Mouse (Mus musculus): ENCODE results near the gene Calb2. TPM values are rescaled to one million over a fixed set of nuclear protein-coding genes. Genes with fewer than 3 reads are reported as not detected.

Calb2 gene
- polyA plus RNA-seq, 1 experiment from 2014 or later = not detected

DNA sequence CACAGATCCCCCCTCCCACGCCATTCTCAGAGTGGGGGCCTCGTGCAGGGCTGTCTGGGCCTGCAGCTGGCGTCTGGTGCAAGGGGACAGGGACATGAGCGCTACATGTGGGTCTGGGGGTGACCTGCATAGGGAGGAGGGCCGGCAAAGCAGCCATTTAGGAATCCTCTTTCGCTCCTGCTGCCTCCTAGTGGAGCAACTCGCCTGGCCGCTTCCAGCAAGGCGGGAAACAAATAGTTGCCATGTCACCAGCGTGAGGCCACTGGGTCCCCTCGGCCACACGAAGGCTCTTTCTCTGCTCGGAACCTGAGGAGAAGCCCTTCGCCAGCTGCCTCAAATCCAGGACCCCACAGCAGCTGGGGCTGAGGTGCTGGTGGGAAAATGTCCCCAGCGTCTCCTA is 66.3 kb downstream of the Calb2 start:
- Histone ChIP-seq H3K4me1 (ENCODE audit: control insufficient read depth, insufficient read depth, low read length) (no peaks in the 10 kb centered on the region), H3K9me3 (ENCODE audit: control insufficient read depth, low read depth, low read length) (no peaks in the 10 kb centered on the region), H3K27ac (ENCODE audit: low read length) (no peak overlapping the region), H3K36me3 (ENCODE audit: control insufficient read depth, insufficient read depth, low read length) (no peaks in the 10 kb centered on the region), H3K9ac (replicated peaks; ENCODE audit: low read depth, low read length) (no peak overlapping the region), H3K4me3 (ENCODE audit: low read depth, low read length) (no peak overlapping the region), H3K4me2 (replicated peaks; ENCODE audit: low read depth, low read length) (no peak overlapping the region), H3K27me3 (ENCODE audit: control insufficient read depth, insufficient read depth, low read length) (no peaks in the 10 kb centered on the region)
- 86% methylated on average over 15 of the region's 15 CpGs for WGBS
- ATAC-seq (ENCODE audit: insufficient number of reproducible peaks, insufficient read depth, low FRiP score, low read depth) = no peak

GRCm38 (mm10) chr8:110100907-110101306 is 67.1 kb downstream of the Calb2 start, which contains the start of gene Gm21964:
Gene Gm21964, plus strand, starts transcription at chr8:110101207.
- H3K9me3 ChIP-seq (ENCODE audit: control insufficient read depth, low read depth, low read length) = no peaks in the 10 kb centered on the region
- 79% methylated on average over 12 of the region's 12 CpGs for WGBS

GRCm38 (mm10) chr8:110091869-110092268 is 76.1 kb downstream of the Calb2 start:
- no peak overlapping the region for H3K27ac ChIP-seq (ENCODE audit: low read length)
- H3K9me3 ChIP-seq (ENCODE audit: control insufficient read depth, low read depth, low read length) = peaks cover 11% of the 10 kb centered on the region; the same call in 1 of the 2 replicates
- H3K4me1 ChIP-seq (ENCODE audit: control insufficient read depth, insufficient read depth, low read length) = no peaks in the 10 kb centered on the region
- WGBS = 32% methylated on average over 1 of the region's 1 CpGs
- no peak overlapping the region for H3K4me3 ChIP-seq (ENCODE audit: low read depth, low read length)
- ATAC-seq (ENCODE audit: insufficient number of reproducible peaks, insufficient read depth, low FRiP score, low read depth) = no peak
- H3K4me2 ChIP-seq (replicated peaks; ENCODE audit: low read depth, low read length) = no peak overlapping the region
- no peaks in the 10 kb centered on the region for H3K27me3 ChIP-seq (ENCODE audit: control insufficient read depth, insufficient read depth, low read length)
- H3K36me3 ChIP-seq (ENCODE audit: control insufficient read depth, insufficient read depth, low read length) = peaks cover 15% of the 10 kb centered on the region
- H3K9ac ChIP-seq (replicated peaks; ENCODE audit: low read depth, low read length) = no peak overlapping the region

More at GRCm38 (mm10) chr8:110100907-110101306, 67.1 kb downstream of the Calb2 start, which contains the start of gene Gm21964:
- no peak within 1 kb of the TSS for H3K4me2 ChIP-seq (replicated peaks; ENCODE audit: low read depth, low read length)
- no peaks in the 10 kb centered on the region for H3K36me3 ChIP-seq (ENCODE audit: control insufficient read depth, insufficient read depth, low read length)
- H3K27ac ChIP-seq (ENCODE audit: low read length) = no peak within 1 kb of the TSS
- no peaks in the 10 kb centered on the region for H3K27me3 ChIP-seq (ENCODE audit: control insufficient read depth, insufficient read depth, low read length)
- no peaks in the 10 kb centered on the region for H3K4me1 ChIP-seq (ENCODE audit: control insufficient read depth, insufficient read depth, low read length)
- no peak within 1 kb of the TSS for H3K9ac ChIP-seq (replicated peaks; ENCODE audit: low read depth, low read length)
- no peak for ATAC-seq (ENCODE audit: insufficient number of reproducible peaks, insufficient read depth, low FRiP score, low read depth)
- no peak within 1 kb of the TSS for H3K4me3 ChIP-seq (ENCODE audit: low read depth, low read length)

Other genes with a start within 250 kb of the Calb2 start
- gene Marveld3, start 206.0 kb downstream of the Calb2 start, polyA plus RNA-seq (2014; fragmentation: Nextera tagmentation; extraction: Ambion mirVana) = 2.3 and 4.5 TPM in 2 replicates
- not detected in 2 replicates for gene Tat, start 177.8 kb downstream of the Calb2 start, polyA plus RNA-seq (2014; fragmentation: Nextera tagmentation; extraction: Ambion mirVana)
- 0.63 and 0.74 TPM in 2 replicates for gene Chst4, start 128.5 kb downstream of the Calb2 start, polyA plus RNA-seq (2014; fragmentation: Nextera tagmentation; extraction: Ambion mirVana)
- 9.1 and 9.3 TPM in 2 replicates for gene Zfp612, start 88.5 kb downstream of the Calb2 start, polyA plus RNA-seq (2014; fragmentation: Nextera tagmentation; extraction: Ambion mirVana)
- not detected in 2 replicates for gene Gm21964, start 67.0 kb downstream of the Calb2 start, polyA plus RNA-seq (2014; fragmentation: Nextera tagmentation; extraction: Ambion mirVana)
- not detected in 2 replicates for gene Gm17720, start 65.5 kb downstream of the Calb2 start, polyA plus RNA-seq (2014; fragmentation: Nextera tagmentation; extraction: Ambion mirVana)
- gene Cmtr2, start 47.5 kb upstream of the Calb2 start, polyA plus RNA-seq (2014; fragmentation: Nextera tagmentation; extraction: Ambion mirVana) = 7.2 and 8.8 TPM in 2 replicates
- 0.38 and 0.51 TPM in 2 replicates for gene Hydin, start 98.8 kb upstream of the Calb2 start, polyA plus RNA-seq (2014; fragmentation: Nextera tagmentation; extraction: Ambion mirVana)

All from stomach, embryonic 14.5 days (tissue).